Mouse (Mus musculus) embryonic facial prominence, embryonic 12.5 days (tissue): ENCODE data around the gene 1110059E24Rik. TPM values are rescaled to one million over a fixed set of nuclear protein-coding genes. Genes with fewer than 3 reads are reported as not detected.

Experiments used
- ATAC-seq: fragments of 200-750 bp; cut with Nextera tagmentation; 2 replicates; pipeline ENCODE4 v1.8.0; 2017; ENCODE audit not compliant: insufficient number of reproducible peaks, insufficient read depth, low FRiP score, low TSS enrichment
- H3K27ac ChIP-seq: fragments of 300-500 bp; sonication (generic); 2 replicates; pipeline ENCODE4 v1.5.1; 2016; ENCODE audit warnings: mild to moderate bottlenecking
- H3K27me3 ChIP-seq: fragments of 300-500 bp; sonication (generic); 2 replicates; pipeline ENCODE4 v1.6.1; 2016; ENCODE audit warnings: mild to moderate bottlenecking, moderate library complexity
- H3K36me3 ChIP-seq: fragments of 300-500 bp; sonication (generic); 2 replicates; pipeline ENCODE4 v1.6.1; 2016; ENCODE audit warnings: mild to moderate bottlenecking
- H3K4me1 ChIP-seq: fragments of 300-500 bp; sonication (generic); 2 replicates; pipeline ENCODE4 v1.6.1; 2016
- H3K4me2 ChIP-seq: fragments of 300-500 bp; sonication (generic); replicated peaks from 2 replicates; pipeline ENCODE4 v1.6.1; 2016; ENCODE audit warnings: mild to moderate bottlenecking, moderate library complexity
- H3K4me3 ChIP-seq: fragments of 300-500 bp; sonication (generic); 2 replicates; pipeline ENCODE4 v1.5.1; 2016; ENCODE audit warnings: mild to moderate bottlenecking
- H3K9ac ChIP-seq: fragments of 300-500 bp; sonication (generic); 2 replicates; pipeline ENCODE4 v1.6.1; 2016; ENCODE audit warnings: mild to moderate bottlenecking, moderate library complexity
- H3K9me3 ChIP-seq: fragments of 300-500 bp; sonication (generic); 2 replicates; pipeline ENCODE4 v1.6.1; 2016; ENCODE audit warnings: mild to moderate bottlenecking, moderate library complexity
- WGBS: fragments of 180-500 bp; shearing (Covaris S2); methylation state at CpG from one replicate; pipeline ENCODE4 v1.1.7; 2016; 5-methylcytosine and 5-hydroxymethylcytosine counted together
- polyA plus RNA-seq: library from polyadenylated mRNA; unstranded; fragments of >200 nt; fragmentation: Nextera tagmentation; extraction: Ambion mirVana; gene quantifications from 2 replicates; pipeline ENCODE4 v1.2.1, GENCODE M21; 2016

1110059E24Rik gene
- polyA plus RNA-seq, 1 experiment from 2014 or later = 55.3 TPM

GRCm38 (mm10) chr19:21589888-21590287, 62.9 kb downstream of the 1110059E24Rik start:
- 94% methylated on average over 1 of the region's 1 CpGs for WGBS

GRCm38 (mm10) chr19:21587593-21587992, 65.2 kb downstream of the 1110059E24Rik start:
- H3K27ac ChIP-seq = no peak overlapping the region
- no peak for ATAC-seq
- H3K27me3 ChIP-seq = no peaks in the 10 kb centered on the region
- no peaks in the 10 kb centered on the region for H3K9me3 ChIP-seq
- no peaks in the 10 kb centered on the region for H3K36me3 ChIP-seq
- 67% methylated on average over 4 of the region's 4 CpGs for WGBS
- H3K4me1 ChIP-seq = no peaks in the 10 kb centered on the region
- H3K9ac ChIP-seq = no peak overlapping the region
- H3K4me3 ChIP-seq = no peak overlapping the region
- no peak overlapping the region for H3K4me2 ChIP-seq

More at GRCm38 (mm10) chr19:21589888-21590287, 62.9 kb downstream of the 1110059E24Rik start:
- H3K4me2 ChIP-seq = no peak overlapping the region
- H3K27ac ChIP-seq = no peak overlapping the region
- no peak for ATAC-seq
- H3K9me3 ChIP-seq = no peaks in the 10 kb centered on the region
- no peaks in the 10 kb centered on the region for H3K4me1 ChIP-seq
- no peaks in the 10 kb centered on the region for H3K36me3 ChIP-seq
- H3K4me3 ChIP-seq = no peak overlapping the region
- H3K9ac ChIP-seq = no peak overlapping the region
- no peaks in the 10 kb centered on the region for H3K27me3 ChIP-seq

GRCm38 (mm10) chr19:21586546-21586945, 66.2 kb downstream of the 1110059E24Rik start:
- H3K36me3 ChIP-seq = no peaks in the 10 kb centered on the region
- H3K27me3 ChIP-seq = no peaks in the 10 kb centered on the region
- no peak overlapping the region for H3K27ac ChIP-seq
- no peak for ATAC-seq
- no peaks in the 10 kb centered on the region for H3K9me3 ChIP-seq
- no peaks in the 10 kb centered on the region for H3K4me1 ChIP-seq
- H3K4me3 ChIP-seq = no peak overlapping the region
- no peak overlapping the region for H3K9ac ChIP-seq
- WGBS = 98% methylated on average over 1 of the region's 1 CpGs
- H3K4me2 ChIP-seq = no peak overlapping the region

- no peak overlapping the region for H3K9ac ChIP-seq
- H3K4me3 ChIP-seq = no peak overlapping the region
- WGBS = 79% methylated on average over 2 of the region's 2 CpGs
- no peaks in the 10 kb centered on the region for H3K9me3 ChIP-seq
- no peak for ATAC-seq
- no peaks in the 10 kb centered on the region for H3K27me3 ChIP-seq
- no peak overlapping the region for H3K27ac ChIP-seq
- H3K4me1 ChIP-seq = no peaks in the 10 kb centered on the region
- no peaks in the 10 kb centered on the region for H3K36me3 ChIP-seq
- H3K4me2 ChIP-seq = no peak overlapping the region
These were observed 66.9 kb downstream of the 1110059E24Rik start for GRCm38 (mm10) chr19:21585868-21586267.

GRCm38 (mm10) chr19:21583986-21584385, 68.8 kb downstream of the 1110059E24Rik start:
- no peaks in the 10 kb centered on the region for H3K27me3 ChIP-seq
- H3K4me2 ChIP-seq = no peak overlapping the region
- H3K9me3 ChIP-seq = no peaks in the 10 kb centered on the region
- H3K36me3 ChIP-seq = no peaks in the 10 kb centered on the region
- 72% methylated on average over 5 of the region's 5 CpGs for WGBS
- no peak overlapping the region for H3K9ac ChIP-seq
- H3K4me3 ChIP-seq = no peak overlapping the region
- no peak overlapping the region for H3K27ac ChIP-seq
- no peak for ATAC-seq
- H3K4me1 ChIP-seq = no peaks in the 10 kb centered on the region

GRCm38 (mm10) chr19:21583523-21583984, 69.2 kb downstream of the 1110059E24Rik start:
- no peak for ATAC-seq
- Histone ChIP-seq H3K9me3 (no peaks in the 10 kb centered on the region), H3K9ac (no peak overlapping the region), H3K27ac (no peak overlapping the region), H3K36me3 (no peaks in the 10 kb centered on the region), H3K4me3 (no peak overlapping the region), H3K4me2 (no peak overlapping the region), H3K4me1 (no peaks in the 10 kb centered on the region), H3K27me3 (no peaks in the 10 kb centered on the region)
- 73% methylated on average over 4 of the region's 4 CpGs for WGBS

- no peaks in the 10 kb centered on the region for H3K4me1 ChIP-seq
- no peak overlapping the region for H3K4me3 ChIP-seq
- H3K27me3 ChIP-seq = no peaks in the 10 kb centered on the region
- no peak overlapping the region for H3K27ac ChIP-seq
- no peak overlapping the region for H3K9ac ChIP-seq
- ATAC-seq = no peak
- no peaks in the 10 kb centered on the region for H3K36me3 ChIP-seq
- H3K4me2 ChIP-seq = no peak overlapping the region
- WGBS = 78% methylated on average over 6 of the region's 6 CpGs
- no peaks in the 10 kb centered on the region for H3K9me3 ChIP-seq
These were observed 71.4 kb downstream of the 1110059E24Rik start for GRCm38 (mm10) chr19:21581404-21581803.

- ATAC-seq = no peak
- Histone ChIP-seq H3K4me2 (no peak overlapping the region), H3K9ac (no peak overlapping the region), H3K36me3 (no peaks in the 10 kb centered on the region), H3K9me3 (no peaks in the 10 kb centered on the region), H3K27me3 (no peaks in the 10 kb centered on the region), H3K27ac (no peak overlapping the region), H3K4me1 (no peaks in the 10 kb centered on the region), H3K4me3 (no peak overlapping the region)
- WGBS = 84% methylated on average over 3 of the region's 3 CpGs
These were observed 72.9 kb downstream of the 1110059E24Rik start for GRCm38 (mm10) chr19:21579896-21580295.

GRCm38 (mm10) chr19:21577443-21577842, 75.3 kb downstream of the 1110059E24Rik start:
- Histone ChIP-seq H3K4me3 (no peak overlapping the region), H3K9ac (no peak overlapping the region), H3K4me1 (no peaks in the 10 kb centered on the region), H3K27me3 (no peaks in the 10 kb centered on the region), H3K27ac (no peak overlapping the region), H3K36me3 (no peaks in the 10 kb centered on the region), H3K9me3 (no peaks in the 10 kb centered on the region), H3K4me2 (no peak overlapping the region)
- 68% methylated on average over 3 of the region's 3 CpGs for WGBS
- no peak for ATAC-seq

- H3K4me3 ChIP-seq = no peak overlapping the region
- no peaks in the 10 kb centered on the region for H3K9me3 ChIP-seq
- no peak overlapping the region for H3K4me2 ChIP-seq
- H3K27ac ChIP-seq = no peak overlapping the region
- H3K36me3 ChIP-seq = no peaks in the 10 kb centered on the region
- 77% methylated on average over 7 of the region's 7 CpGs for WGBS
- ATAC-seq = no peak
- H3K9ac ChIP-seq = no peak overlapping the region
- no peaks in the 10 kb centered on the region for H3K27me3 ChIP-seq
- H3K4me1 ChIP-seq = no peaks in the 10 kb centered on the region
These were observed 80.8 kb downstream of the 1110059E24Rik start for GRCm38 (mm10) chr19:21571986-21572385.

- ATAC-seq = no peak; the same call in 1 of the 2 replicates
- no peak overlapping the region for H3K4me3 ChIP-seq
- WGBS = 49% methylated on average over 16 of the region's 16 CpGs
- no peaks in the 10 kb centered on the region for H3K9me3 ChIP-seq
- H3K9ac ChIP-seq = no peak overlapping the region
- H3K36me3 ChIP-seq = no peaks in the 10 kb centered on the region
- H3K4me2 ChIP-seq = no peak overlapping the region
- H3K27ac ChIP-seq = no peak overlapping the region
- no peaks in the 10 kb centered on the region for H3K4me1 ChIP-seq
- no peaks in the 10 kb centered on the region for H3K27me3 ChIP-seq
These were observed 81.4 kb downstream of the 1110059E24Rik start for GRCm38 (mm10) chr19:21571223-21571980.

- no peak for ATAC-seq
- no peaks in the 10 kb centered on the region for H3K27me3 ChIP-seq
These were observed 82.0 kb downstream of the 1110059E24Rik start for GRCm38 (mm10) chr19:21570778-21571177.

More at GRCm38 (mm10) chr19:21570778-21571177, 82.0 kb downstream of the 1110059E24Rik start:
- H3K4me3 ChIP-seq = no peak overlapping the region
- no peak overlapping the region for H3K27ac ChIP-seq
- no peaks in the 10 kb centered on the region for H3K4me1 ChIP-seq
- WGBS = 50% methylated on average over 8 of the region's 8 CpGs
- H3K9me3 ChIP-seq = no peaks in the 10 kb centered on the region
- no peaks in the 10 kb centered on the region for H3K36me3 ChIP-seq
- H3K4me2 ChIP-seq = no peak overlapping the region
- no peak overlapping the region for H3K9ac ChIP-seq
